Mouse (Mus musculus) liver, adult 2 months (tissue): ENCODE measurements at regions not wholly inside any gene's neighbourhood (a gene's known extent, or its start where the extent isn't known, plus 50 kb on each side); places are given as distances from the start of the nearest gene placed in this dataset.

Experiments used
- DNase-seq: peaks from one replicate; pipeline ENCODE4 v3.0.0-alpha.2; 2011; ENCODE audit warnings: low read depth, low spot score; ENCODE audit errors: extremely low read depth
- H3K27ac ChIP-seq: fragments of 200-500 bp; replicated peaks from 2 replicates; pipeline ENCODE4 v1.5.1; 2012; ENCODE audit warnings: low read depth, mild to moderate bottlenecking, control low read depth, inconsistent platforms, low read length; ENCODE audit not compliant: insufficient read depth
- H3K27me3 ChIP-seq: fragments of 200-500 bp; 2 replicates; pipeline ENCODE4 v1.6.1; 2012; ENCODE audit warnings: mild to moderate bottlenecking, moderate library complexity, low read length, inconsistent platforms; ENCODE audit not compliant: control insufficient read depth, insufficient read depth
- H3K36me3 ChIP-seq: fragments of 200-500 bp; 2 replicates; pipeline ENCODE4 v1.6.1; 2012; ENCODE audit warnings: low read length, inconsistent platforms; ENCODE audit not compliant: control insufficient read depth, insufficient read depth
- H3K4me1 ChIP-seq: fragments of 200-500 bp; 2 replicates; pipeline ENCODE4 v1.6.1; 2011; ENCODE audit warnings: low read length; ENCODE audit not compliant: control insufficient read depth, insufficient read depth
- H3K4me3 ChIP-seq: fragments of 200-500 bp; 2 replicates; pipeline ENCODE4 v1.5.1; 2011; ENCODE audit warnings: low read depth, mild to moderate bottlenecking, control low read depth, low read length, moderate library complexity; ENCODE audit not compliant: insufficient read depth
- H3K79me2 ChIP-seq: fragments of 200-500 bp; 2 replicates; pipeline ENCODE4 v1.6.1; 2012; ENCODE audit warnings: inconsistent platforms, mild to moderate bottlenecking, low read length, moderate library complexity; ENCODE audit not compliant: control insufficient read depth, insufficient read depth
- H3K9ac ChIP-seq: fragments of 200-500 bp; 2 replicates; pipeline ENCODE4 v1.6.1; 2012; ENCODE audit warnings: low read depth, mild to moderate bottlenecking, control low read depth, inconsistent platforms, low read length
- CTCF ChIP-seq: fragments of 200-500 bp; IDR thresholded peaks from 2 replicates; pipeline ENCODE4 v1.5.1; 2011; ENCODE audit warnings: low read depth, low read length, control low read depth
- POLR2A ChIP-seq: fragments of 200-500 bp; IDR thresholded peaks from 2 replicates; pipeline ENCODE4 v1.6.1; 2011; ENCODE audit warnings: low read length, control low read depth; ENCODE audit not compliant: insufficient read depth; ENCODE audit errors: extremely low read depth
- WGBS: fragments of 180-500 bp; shearing (Covaris S2); methylation state at CpG from one replicate; pipeline ENCODE4 v1.1.7; 2018; 5-methylcytosine and 5-hydroxymethylcytosine counted together

DNA sequence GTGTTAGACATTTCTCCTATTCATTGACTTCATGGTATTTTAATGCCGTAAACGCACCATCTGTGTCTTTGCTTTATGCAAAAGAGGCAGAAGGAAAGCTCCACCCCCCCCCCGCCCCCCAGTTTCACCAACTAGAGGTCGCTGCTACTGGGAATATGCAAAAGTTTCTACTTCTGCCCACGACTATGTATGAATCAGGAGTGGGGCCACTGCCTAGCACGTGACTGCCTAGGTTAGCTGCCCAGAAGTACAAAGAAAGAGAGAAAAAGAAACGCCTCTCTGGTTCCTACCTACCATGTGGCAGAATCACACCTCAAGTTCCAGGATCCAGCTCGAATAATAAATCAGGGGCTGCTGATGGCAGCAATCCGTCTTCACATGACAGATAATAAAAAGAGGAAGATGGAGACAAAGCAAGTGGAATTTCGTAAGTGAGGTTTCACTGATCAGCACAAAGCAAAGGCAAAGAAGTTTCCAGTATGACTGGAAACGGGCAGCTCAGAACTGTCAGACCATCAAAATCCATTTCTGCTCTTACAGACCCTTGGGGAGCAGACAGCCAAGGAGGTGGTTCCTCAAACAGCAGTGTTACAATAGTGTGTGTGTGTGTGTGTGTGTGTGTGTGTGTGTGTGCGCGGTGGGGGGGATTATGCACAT, 108.9 kb upstream of the Ppm1h start:
- no peak for TF ChIP-seq CTCF
- no peak for TF ChIP-seq POLR2A
- Histone ChIP-seq H3K27ac (no peak overlapping the region), H3K36me3 (no peaks in the 10 kb centered on the region), H3K4me1 (no peaks in the 10 kb centered on the region), H3K9ac (no peak overlapping the region), H3K27me3 (peaks cover 3% of the 10 kb centered on the region; the same call in 1 of the 2 replicates), H3K4me3 (no peak overlapping the region), H3K79me2 (no peaks in the 10 kb centered on the region)
- WGBS, result 78% methylated on average over 13 of the region's 13 CpGs
- peak; percentile 30 for DNase-seq

- DNase-seq, result no peak
- H3K36me3 ChIP-seq, result no peaks in the 10 kb centered on the region
- no peak overlapping the region for H3K9ac ChIP-seq
- TF ChIP-seq CTCF, result no peak
- no peak for TF ChIP-seq POLR2A
- no peaks in the 10 kb centered on the region for H3K79me2 ChIP-seq
- no peak overlapping the region for H3K4me3 ChIP-seq
- H3K27me3 ChIP-seq, result peaks cover 3% of the 10 kb centered on the region; the same call in 1 of the 2 replicates
- no peaks in the 10 kb centered on the region for H3K4me1 ChIP-seq
- H3K27ac ChIP-seq, result no peak overlapping the region
- 48% methylated on average over 13 of the region's 13 CpGs for WGBS
These were observed 107.5 kb upstream of the Ppm1h start for GRCm38 (mm10) chr10:122570909-122571551.

DNA sequence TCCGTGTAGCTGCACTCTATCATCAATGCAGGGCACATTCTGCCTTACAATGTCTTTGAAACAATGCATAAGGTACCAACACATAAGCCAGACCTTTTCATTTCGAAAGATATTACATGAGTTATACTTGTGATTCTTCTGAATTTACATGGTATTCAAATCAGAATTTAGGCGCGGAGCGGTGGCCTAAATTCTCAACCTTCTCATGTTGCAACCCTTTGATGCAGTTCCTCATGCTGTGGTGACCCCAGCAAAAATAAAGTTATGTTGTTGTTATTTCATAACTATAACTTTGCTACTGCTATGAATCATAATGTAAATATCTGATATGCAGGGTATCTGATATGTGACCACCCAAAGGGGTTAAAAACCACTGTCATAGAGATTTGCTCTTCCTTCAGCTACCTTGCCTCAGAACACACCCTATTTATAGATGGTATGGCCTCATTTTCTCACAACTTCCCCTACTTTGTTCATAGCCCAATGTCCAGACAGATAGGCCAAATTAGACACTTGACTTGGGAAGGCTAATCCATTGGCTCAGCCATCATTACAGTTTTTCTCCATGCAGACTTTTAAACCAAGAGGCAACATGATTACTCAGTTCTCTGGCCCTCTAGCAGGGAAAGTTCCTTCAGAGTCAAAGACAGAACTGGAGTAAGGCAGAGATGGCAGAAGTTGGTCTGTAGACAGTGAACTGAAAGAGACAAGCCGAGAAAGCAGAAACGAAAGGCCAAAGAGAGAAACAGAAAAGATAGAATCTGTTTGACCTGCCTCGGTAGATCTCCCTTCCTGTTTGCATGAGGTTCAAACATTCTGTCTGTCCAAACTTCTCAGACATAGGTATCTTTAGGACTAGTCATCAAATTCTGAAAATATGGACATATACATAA, 102.1 kb upstream of the Ppm1h start:
- H3K27me3 ChIP-seq, result no peaks in the 10 kb centered on the region
- DNase-seq, result peak; percentile 15
- WGBS, result 89% methylated on average over 8 of the region's 8 CpGs
- no peak overlapping the region for H3K9ac ChIP-seq
- no peaks in the 10 kb centered on the region for H3K36me3 ChIP-seq
- no peak overlapping the region for H3K27ac ChIP-seq
- TF ChIP-seq POLR2A (no peak), CTCF (no peak)
- H3K4me1 ChIP-seq, result no peaks in the 10 kb centered on the region
- H3K79me2 ChIP-seq, result no peaks in the 10 kb centered on the region
- no peak overlapping the region for H3K4me3 ChIP-seq

DNA sequence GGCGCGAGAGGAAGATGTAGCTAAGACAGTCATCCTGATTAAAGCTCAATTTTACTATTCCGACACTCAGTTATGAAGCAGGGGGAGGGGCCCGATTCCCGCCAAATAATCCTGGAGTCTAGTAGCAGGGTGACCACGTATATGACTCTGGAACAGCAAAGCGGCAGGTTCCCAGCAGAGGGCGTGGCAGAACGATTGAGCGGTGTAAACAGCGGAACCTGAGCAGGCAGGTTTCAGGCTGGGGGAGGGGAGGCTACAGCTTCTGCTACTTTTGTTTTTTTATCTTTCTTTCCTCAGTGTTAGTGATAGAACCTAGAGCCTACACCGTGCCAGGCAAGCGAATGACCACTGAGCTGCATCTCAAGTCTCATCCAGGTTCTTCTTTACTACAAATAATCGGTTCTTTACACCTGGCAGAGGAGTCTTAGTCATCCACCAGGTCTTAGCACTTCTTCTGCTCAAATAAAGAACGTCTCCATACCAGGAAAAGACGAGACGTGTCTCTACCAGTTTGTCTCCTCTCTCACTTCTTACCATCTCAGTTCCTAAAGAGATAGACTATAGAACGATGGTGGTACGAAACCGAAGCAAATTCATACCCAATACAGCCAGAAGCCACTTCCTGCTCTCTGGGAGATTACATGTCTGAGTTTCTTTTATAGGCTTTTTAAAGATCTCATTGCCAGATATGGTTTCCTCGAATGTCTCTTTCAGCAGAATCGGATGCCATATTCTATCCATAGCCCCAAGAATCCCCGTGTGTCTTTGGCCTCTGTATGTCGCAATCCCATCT, 100.2 kb upstream of the Ppm1h start:
- H3K27ac ChIP-seq, result no peak overlapping the region
- H3K27me3 ChIP-seq, result no peaks in the 10 kb centered on the region
- no peaks in the 10 kb centered on the region for H3K79me2 ChIP-seq
- WGBS, result 59% methylated on average over 24 of the region's 24 CpGs
- H3K36me3 ChIP-seq, result no peaks in the 10 kb centered on the region
- no peak overlapping the region for H3K9ac ChIP-seq
- TF ChIP-seq CTCF (peak; percentile 19), POLR2A (no peak)
- H3K4me3 ChIP-seq, result no peak overlapping the region
- H3K4me1 ChIP-seq, result no peaks in the 10 kb centered on the region
- no peak for DNase-seq

DNA sequence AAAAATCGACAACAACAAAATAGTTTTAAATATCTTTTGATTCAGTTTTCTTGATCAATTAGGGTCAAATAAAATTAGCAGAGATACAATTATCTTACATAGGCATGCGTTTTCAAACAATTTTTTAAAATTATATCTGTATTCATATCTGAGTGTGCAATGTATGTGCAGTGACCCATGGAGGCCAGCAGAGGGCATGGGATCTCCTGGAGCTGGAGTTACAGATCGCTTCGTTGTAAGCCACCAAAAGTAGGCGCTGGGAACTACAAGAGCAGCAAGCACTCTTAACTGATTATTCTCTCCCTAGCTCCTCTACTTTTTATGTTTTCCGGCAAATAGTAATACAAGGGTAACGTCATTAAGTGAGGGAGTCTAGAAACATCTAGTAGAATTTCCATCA, 97.5 kb upstream of the Ppm1h start:
- WGBS, result 91% methylated on average over 7 of the region's 7 CpGs
- Histone ChIP-seq H3K27ac (no peak overlapping the region), H3K36me3 (no peaks in the 10 kb centered on the region), H3K4me1 (no peaks in the 10 kb centered on the region), H3K4me3 (no peak overlapping the region), H3K79me2 (no peaks in the 10 kb centered on the region), H3K27me3 (no peaks in the 10 kb centered on the region), H3K9ac (no peak overlapping the region)
- TF ChIP-seq CTCF, result peak; percentile 27; the same call in 1 of the 2 replicates
- TF ChIP-seq POLR2A, result no peak
- DNase-seq, result no peak
